Mouse (Mus musculus) kidney, adult 9 months (tissue): Measurements from ENCODE around the gene Has1.
"Not testable (repeated sequence)": the region's sequence is repeated elsewhere in the genome, so short reads cannot be mapped to it uniquely, and the experiment has no call there.

Experiments
- DNase-seq: peaks from one replicate; pipeline ENCODE4 v3.0.0; 2022

Gene Has1

GRCm38 (mm10) chr17:17855064-17855838 lies at the start of gene Has1:
Gene Has1, minus strand, starts transcription at chr17:17855205.
- DNase-seq = no peak

DNA sequence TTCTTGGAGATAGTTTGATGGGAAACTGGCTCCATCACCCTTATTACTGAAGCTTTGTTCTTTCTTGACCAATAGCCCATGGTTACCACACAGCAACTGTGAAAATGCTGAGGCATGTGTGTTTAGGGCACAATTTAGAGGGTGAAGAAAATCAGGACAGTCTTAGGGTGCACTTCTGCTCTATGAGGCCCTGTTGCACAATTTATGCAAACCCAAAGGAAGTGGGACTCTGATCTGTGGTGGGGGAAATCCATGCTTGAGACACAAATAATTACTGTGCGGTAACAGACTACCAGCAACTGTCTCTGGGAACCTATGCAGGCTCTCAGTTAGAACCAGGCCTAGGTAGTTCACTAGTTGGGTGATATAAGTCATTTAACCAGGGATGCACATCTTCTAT lies 45.8 kb upstream of the Has1 start:
- no peak for DNase-seq

DNA sequence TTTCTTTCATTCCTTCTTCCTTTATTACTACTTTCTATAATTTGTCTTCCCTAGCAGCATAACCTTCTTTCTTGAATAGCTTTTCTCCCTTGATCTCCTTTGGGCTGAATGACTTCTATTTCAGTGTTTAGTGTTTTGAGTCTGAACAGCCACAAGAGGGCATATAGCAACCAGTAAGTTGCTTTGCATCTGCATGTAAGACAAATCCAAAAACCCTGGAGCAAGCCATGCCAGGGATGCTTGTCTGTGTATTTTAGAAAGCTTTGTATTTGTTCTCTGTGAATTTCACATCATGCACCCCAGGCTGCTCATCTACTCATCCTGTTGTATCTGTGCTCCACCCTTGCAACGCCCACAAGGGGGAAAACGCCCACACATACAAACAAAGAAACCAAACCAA lies 44.3 kb upstream of the Has1 start:
- peak; percentile 6 for DNase-seq

- DNase-seq = peak; percentile 53
These were observed 41.0 kb upstream of the Has1 start for GRCm38 (mm10) chr17:17896039-17896438.

DNA sequence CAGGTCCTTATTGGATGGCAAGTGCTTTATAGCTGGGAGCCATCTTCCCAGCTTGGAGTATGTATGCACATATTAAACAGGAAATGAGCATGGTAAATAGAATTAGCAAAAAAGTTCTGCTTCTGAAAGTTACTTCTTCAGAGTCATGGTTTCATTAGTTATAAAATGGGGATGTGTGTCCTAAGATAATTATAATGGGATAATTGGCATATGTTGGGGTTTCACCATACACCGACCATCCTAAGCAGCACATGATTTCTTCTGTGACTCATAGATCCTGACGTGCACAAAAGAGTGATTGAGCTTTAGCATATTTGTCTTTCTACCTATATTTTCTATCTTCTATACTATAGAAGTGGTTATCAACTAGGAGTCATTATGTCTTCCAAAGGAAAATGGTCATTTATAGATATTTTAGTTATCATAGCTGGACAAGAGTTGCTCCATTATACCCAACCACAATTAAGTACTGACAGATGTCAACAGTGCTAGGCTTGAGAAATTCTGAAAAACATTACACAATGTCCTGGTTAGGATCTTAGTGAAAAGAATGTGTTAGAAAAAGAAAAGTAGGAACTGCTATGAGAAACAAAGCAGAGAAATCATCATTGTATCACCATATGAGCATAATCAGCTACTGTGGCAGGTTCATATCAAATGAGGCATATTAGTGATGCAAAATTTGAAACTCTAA lies 34.9 kb upstream of the Has1 start:
- DNase-seq = no peak

DNA sequence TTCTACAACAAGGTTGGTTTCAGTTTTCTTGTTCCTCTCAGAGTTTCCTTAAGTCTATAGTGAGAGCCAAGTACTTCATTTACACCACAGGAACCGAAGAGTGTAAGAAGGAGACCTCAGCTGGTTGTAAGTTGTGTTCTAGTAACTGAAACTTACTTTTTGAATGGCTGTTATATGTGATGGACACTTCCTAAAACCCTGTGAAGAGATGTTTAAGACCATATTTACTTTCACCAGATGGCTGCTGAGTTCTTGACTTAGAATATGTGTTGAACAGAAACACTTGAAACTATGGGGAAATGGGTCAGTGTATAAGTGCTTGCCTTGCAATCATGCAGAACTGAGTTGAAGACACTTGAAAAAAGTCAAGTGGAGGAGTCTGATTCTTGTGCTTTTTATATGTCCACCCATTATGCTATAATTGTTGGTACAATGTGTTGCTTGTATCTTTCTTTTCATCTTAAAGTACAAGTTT lies 32.8 kb upstream of the Has1 start, which contains the start of the genes Fpr2 and Fpr3:
TSS of gene Fpr2 (plus strand) at position 51 of the 475 bp plus-strand sequence.
TSS of gene Fpr3 (plus strand) at position 79 of the 475 bp plus-strand sequence.
- DNase-seq = no peak

DNA sequence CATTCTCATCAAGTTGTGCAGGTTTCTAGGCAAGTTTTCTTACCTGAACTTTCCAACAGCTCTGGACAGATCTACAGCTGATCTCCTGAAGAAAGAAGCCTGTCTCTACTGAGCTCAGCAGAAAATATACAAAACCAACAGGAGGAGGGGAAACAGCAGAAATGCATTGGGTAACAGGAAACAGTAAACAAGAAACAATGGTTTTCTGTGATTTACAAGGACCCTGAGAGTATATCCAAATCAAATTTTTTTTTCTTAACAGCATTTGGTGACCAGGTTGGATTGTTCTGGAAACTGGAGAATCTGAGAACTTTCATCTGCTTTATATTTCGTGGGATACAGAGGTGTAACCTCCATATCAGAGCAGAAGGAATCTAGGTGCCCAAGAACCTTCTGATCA lies 28.8 kb upstream of the Has1 start, which contains the start of gene Fpr1:
TSS of gene Fpr1 (minus strand) at position 101 of the 400 bp plus-strand sequence.
- DNase-seq = no peak

- no peak for DNase-seq
These were observed 27.7 kb upstream of the Has1 start for GRCm38 (mm10) chr17:17882672-17883071.

- no peak for DNase-seq
These were observed 24.3 kb upstream of the Has1 start for GRCm38 (mm10) chr17:17879347-17879746.

- DNase-seq = no peak
These were observed 16.7 kb upstream of the Has1 start for GRCm38 (mm10) chr17:17871697-17872096.

- no peak for DNase-seq
These were observed 16.0 kb upstream of the Has1 start for GRCm38 (mm10) chr17:17870892-17871550.

DNA sequence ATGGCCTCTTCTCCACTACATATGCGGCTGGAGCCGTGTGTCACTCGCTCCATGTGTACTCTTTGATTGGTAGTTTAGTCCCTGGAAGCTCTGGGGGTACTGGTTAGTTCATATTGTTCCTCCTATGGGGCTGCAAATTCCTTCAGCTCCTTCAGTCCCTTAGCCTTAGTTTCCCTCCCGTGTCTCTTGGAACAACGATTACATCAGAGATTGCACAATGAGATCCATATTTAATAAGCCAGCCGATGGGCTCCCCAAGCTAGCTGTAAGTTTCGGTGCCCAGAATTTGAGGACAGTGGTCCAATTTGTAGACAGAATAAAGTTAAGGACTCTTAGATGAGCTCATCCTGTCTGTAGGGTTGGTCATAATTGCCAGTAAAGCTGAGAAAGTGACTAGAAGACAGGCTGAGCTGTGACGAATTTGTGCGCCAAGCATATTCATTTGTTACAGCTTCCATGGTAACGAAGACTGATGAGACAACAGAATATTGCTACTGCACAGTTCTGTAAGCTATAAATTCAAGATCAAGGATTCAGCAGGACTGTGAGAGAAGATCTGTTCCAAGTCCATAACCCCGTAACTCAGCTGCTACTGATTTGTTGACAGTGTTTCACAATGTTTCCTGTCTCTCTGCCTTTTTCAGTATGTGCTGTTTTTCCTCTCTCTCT lies 11.9 kb upstream of the Has1 start:
- no peak for DNase-seq

- no peak for DNase-seq
These were observed 10.2 kb upstream of the Has1 start for GRCm38 (mm10) chr17:17865168-17865567.

DNA sequence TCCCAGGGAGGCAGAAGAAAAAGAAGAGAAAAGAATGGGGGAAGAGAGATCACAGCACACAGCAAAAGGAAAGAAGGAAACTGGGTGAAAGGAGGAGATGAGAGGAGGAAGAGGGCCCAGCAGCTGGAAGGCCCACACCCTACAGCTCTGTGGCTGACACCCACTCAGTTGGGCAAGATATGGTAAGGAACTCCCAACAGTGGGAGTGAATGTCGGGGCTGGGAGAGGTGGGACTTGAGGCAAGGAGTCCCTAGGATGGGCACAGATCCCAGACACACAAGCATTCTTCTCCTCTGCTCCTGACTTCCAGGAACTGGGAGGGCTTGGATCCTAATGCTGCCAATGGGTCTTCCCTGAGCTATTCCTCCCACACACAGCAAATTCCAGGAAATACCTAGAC lies 7.4 kb upstream of the Has1 start:
- no peak for DNase-seq

- no peak for DNase-seq
These were observed 5.1 kb upstream of the Has1 start for GRCm38 (mm10) chr17:17860110-17860509.

DNA sequence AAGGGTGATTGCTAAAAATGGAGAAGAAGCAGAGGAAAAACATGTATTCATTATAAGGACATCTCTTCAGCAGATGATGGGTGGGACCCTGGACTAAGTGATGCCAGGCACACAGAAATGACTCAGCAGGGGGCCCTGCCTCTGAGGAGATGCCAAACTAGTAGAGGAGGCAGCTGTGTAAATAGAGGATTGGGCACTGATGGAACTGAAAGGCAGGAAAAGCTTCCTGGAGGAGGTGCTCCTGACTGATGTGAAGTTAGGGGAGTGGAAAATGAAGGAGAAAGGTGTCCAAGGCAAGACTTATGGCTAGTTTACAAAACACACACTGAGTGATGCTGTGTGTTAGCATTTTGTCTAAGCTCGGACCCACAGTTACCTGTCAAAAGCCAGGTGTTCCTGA lies 2.4 kb upstream of the Has1 start:
- no peak for DNase-seq

DNA sequence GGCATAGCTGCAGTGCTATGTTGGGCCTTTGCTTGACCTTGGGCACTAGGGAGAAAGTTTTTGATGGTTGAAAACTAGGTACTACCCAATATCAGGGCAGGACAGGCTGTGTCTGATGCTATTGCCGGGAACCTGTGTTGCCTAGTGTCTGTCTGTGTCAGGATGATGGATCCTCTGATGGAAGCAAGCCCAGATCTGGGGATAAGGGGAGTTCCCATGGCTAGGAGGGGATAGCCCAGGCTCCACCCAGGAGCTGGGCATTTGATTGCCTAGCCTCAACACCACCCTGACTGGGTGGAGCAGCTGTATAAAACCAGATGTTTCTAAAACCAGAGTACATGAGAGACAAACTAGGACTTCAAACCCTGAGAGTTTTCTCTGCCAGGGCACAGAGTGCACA lies 1.6 kb upstream of the Has1 start:
- no peak for DNase-seq

DNA sequence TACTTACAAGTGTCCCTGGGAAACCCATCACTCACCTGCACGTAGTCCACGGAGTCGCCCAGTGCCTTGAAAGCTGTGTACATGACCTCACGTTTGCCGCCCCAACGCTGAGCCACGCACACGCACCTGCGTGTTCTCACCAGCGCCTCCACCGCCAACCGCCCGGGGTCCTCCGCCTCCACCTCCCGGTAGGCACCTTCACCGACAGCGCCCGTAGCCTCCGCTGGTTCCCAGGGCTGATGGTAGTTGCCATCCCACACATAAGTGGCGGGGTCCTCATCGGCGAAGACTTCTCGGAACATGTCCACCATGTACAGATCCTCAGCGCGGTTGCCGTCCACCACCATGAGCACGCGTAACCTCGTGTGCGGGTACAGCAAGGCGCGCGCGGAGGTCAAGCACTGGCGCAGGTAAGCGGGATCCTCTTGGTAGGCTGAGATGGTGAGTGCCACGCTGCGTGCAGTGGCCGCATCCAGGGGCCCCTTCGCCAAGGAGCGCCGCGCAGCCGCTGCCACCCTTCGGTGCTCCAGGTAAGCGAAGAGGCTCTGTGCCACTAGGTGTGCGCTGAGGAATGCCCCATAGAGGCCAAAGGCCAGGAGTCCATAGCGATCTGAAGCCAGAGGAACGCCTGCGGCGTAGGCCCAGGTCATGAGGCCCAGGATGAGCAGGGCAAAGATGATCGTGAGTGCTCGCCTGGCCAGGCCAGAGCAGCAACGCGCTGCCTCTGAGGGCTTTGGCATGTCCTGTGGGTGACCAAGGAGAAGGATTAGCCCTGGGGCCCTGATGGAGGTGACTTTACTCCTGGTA lies 4.9 kb downstream of the Has1 start:
- DNase-seq = no peak

- DNase-seq = no peak
These were observed 6.0 kb downstream of the Has1 start for GRCm38 (mm10) chr17:17848988-17849387.

DNA sequence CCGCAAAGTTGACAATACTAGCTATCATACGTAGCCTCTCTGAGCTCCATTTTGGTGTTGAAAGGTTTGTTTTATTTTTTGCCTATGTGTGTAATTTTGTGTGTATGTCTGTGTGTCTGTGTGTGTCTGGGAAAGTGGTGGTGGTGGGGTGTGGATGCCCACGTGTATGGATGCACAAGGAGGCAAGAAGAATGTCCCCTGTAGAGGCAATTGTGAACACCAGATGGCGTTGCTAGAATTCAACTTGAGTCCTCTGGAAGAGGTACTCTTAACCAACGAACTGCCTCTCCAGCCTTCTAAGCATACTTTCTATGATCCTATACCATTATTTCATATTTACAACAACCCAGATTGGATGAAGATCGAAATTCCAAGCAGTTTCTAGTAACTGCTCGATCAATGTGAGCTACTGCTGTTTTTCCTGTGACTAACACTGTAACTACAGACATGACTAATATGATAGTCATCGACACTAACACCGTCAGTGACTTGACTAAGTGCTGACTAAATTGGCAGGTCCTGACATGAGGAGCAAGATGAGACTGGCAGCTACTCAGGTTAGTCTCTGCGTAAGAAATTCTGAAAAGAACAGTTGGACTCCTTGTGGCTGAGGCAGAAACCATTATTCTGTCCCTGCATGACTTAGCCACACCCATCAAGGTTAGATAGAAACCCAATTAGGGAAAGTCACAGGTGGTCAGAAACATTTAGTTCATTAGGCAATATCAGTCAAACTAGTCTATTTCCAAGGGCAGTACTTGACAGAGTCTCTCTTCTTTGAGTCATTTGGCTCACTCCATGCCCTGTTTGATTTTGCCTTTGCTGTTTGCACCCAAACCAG lies 9.6 kb downstream of the Has1 start:
- DNase-seq = no peak

- DNase-seq = not testable (repeated sequence)
These were observed 10.4 kb downstream of the Has1 start for GRCm38 (mm10) chr17:17844606-17845005.
